Mouse (Mus musculus) ES-E14 (cell line): ENCODE data around the gene Sec62. TPM values are rescaled to one million over a fixed set of nuclear protein-coding genes. Genes with fewer than 3 reads are reported as not detected.

ENCODE experiments used
- DNase-seq: peaks from one replicate; pipeline ENCODE4 v3.0.0-alpha.2; 2013; ENCODE audit warnings: low read depth, low spot score
- H3K27ac ChIP-seq: 2 replicates; pipeline ENCODE4 v1.5.1; 2012; ENCODE audit warnings: low read depth, mild to moderate bottlenecking, low read length, moderate library complexity, mixed read lengths; ENCODE audit not compliant: poor library complexity, insufficient read depth, severe bottlenecking
- H3K36me3 ChIP-seq: 2 replicates; pipeline ENCODE4 v1.6.1; 2012; ENCODE audit warnings: mild to moderate bottlenecking, low read length, moderate library complexity, mixed read lengths; ENCODE audit not compliant: control insufficient read depth, poor library complexity, insufficient read depth, severe bottlenecking
- H3K4me1 ChIP-seq, 2 experiments: fragments of 150-350 bp in 1 of 2; sonication (generic) in 1 of 2; 2 replicates each; pipeline ENCODE4 v1.6.1; 2012; ENCODE audit warnings: low read length in 2 of 2, mild to moderate bottlenecking in 1 of 2, mixed read lengths in 1 of 2; ENCODE audit not compliant: control insufficient read depth in 2 of 2, insufficient read depth in 2 of 2, poor library complexity in 1 of 2
- H3K4me3 ChIP-seq, 2 experiments: fragments of 150-350 bp in 1 of 2; sonication (generic) in 1 of 2; 2 replicates each; pipeline ENCODE4 v1.5.1; 2012; ENCODE audit warnings: low read length in 2 of 2, low read depth in 1 of 2, mild to moderate bottlenecking in 1 of 2, mixed read lengths in 1 of 2; ENCODE audit not compliant: insufficient read depth in 1 of 2, poor library complexity in 1 of 2, severe bottlenecking in 1 of 2
- H3K9ac ChIP-seq: 2 replicates; pipeline ENCODE4 v1.6.1; 2012; ENCODE audit warnings: low read depth, mild to moderate bottlenecking, low read length, mixed read lengths; ENCODE audit not compliant: poor library complexity, insufficient read depth, severe bottlenecking
- H3K9me3 ChIP-seq: fragments of 150-350 bp; sonication (generic); 2 replicates; pipeline ENCODE4 v1.6.1; 2012; ENCODE audit warnings: low read depth, mild to moderate bottlenecking, low read length; ENCODE audit not compliant: control insufficient read depth, insufficient read depth
- CHD2 ChIP-seq: IDR thresholded peaks from 2 replicates; pipeline ENCODE4 v1.6.1; 2014; ENCODE audit warnings: mild to moderate bottlenecking, low read depth, low read length, inconsistent platforms
- HCFC1 ChIP-seq: IDR thresholded peaks from 2 replicates; pipeline ENCODE4 v1.6.1; 2012; ENCODE audit warnings: low read length, inconsistent platforms, borderline replicate concordance; ENCODE audit not compliant: insufficient read depth
- MAFK ChIP-seq: IDR thresholded peaks from 2 replicates; pipeline ENCODE4 v1.6.1; 2014; ENCODE audit warnings: mild to moderate bottlenecking, low read depth, low read length, inconsistent platforms; ENCODE audit not compliant: insufficient read depth
- ZC3H11A ChIP-seq: IDR thresholded peaks from 2 replicates; pipeline ENCODE4 v1.6.1; 2012; ENCODE audit warnings: low read depth, mild to moderate bottlenecking, inconsistent platforms, low read length, borderline replicate concordance
- ZNF384 ChIP-seq: IDR thresholded peaks from 2 replicates; pipeline ENCODE4 v1.6.1; 2012; ENCODE audit warnings: low read depth, low read length, inconsistent platforms
- in situ Hi-C, 2 experiments: fragments of 600-800 bp; cut with MboI; formaldehyde crosslinking; loops; one replicate each; pipeline ENCODE4 v1.15.1; 2025; ENCODE audit warnings: low sequenced_read_pairs in 2 of 2, inconsistent platforms in 1 of 2; ENCODE audit not compliant: unreplicated experiment in 2 of 2
- total RNA-seq: library from RNA; depleted of rRNA; stranded (reverse); fragments of 300-350 nt; gene quantifications from 2 replicates; pipeline ENCODE4 v1.2.3, GENCODE M21; 2012; rRNA removed

The Sec62 gene
- total RNA-seq = 69.2 and 75.7 TPM in 2 replicates

DNA sequence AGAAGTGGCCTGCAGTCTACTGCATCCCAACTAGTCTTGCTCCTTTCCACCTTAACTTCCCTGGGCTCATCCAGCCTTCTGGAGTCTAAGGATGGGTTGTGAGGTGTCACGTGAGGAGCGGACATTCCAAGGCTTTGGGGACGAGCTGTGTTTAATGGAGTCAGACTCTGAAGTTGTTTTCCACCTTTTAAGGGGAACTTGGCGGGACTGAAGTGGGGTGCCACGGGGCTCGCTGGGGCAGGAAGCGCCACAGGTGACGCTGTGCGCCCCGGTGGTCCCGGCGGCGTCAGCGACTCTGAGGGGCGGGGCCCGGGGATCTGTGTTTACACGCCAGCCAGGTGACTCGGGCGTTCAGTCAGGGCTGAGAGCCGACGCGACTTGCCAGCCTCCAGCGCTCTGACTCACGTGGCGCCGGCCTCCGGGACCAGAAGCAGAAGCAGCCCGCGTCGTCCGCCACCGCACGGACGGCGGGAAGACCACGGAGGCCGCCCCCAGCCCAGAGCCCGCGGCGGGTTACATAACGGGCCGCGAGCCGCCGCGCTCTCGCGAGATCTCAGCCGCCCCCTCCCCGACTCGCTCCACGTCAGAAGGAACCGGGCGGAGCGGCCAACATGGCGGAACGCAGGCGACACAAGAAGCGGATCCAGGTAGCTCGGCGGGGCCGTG, at the start of gene Sec62:
TSS of gene Sec62 (plus strand) at position 139 of the 666 bp plus-strand sequence.
- Histone ChIP-seq H3K27ac (peak within 1 kb of the TSS; percentile 94), H3K9me3 (no peaks in the 10 kb centered on the region), H3K4me1 (peaks cover 0 to 9% of the 10 kb centered on the region in 2 experiments; a peak in 1 of 4 replicates), H3K4me3 (peak within 1 kb of the TSS; percentile 85 to 96), H3K36me3 (no peaks in the 10 kb centered on the region), H3K9ac (peak within 1 kb of the TSS; percentile 98)
- TF ChIP-seq MAFK = no peak
- 0 out of 2 replicates have a peak, but pooled peaks have one; percentile 62 for TF ChIP-seq HCFC1
- TF ChIP-seq CHD2 = peak; percentile 96
- TF ChIP-seq ZC3H11A = no peak
- in situ Hi-C loops = no loop called here
- DNase-seq = peak; percentile 80

DNA sequence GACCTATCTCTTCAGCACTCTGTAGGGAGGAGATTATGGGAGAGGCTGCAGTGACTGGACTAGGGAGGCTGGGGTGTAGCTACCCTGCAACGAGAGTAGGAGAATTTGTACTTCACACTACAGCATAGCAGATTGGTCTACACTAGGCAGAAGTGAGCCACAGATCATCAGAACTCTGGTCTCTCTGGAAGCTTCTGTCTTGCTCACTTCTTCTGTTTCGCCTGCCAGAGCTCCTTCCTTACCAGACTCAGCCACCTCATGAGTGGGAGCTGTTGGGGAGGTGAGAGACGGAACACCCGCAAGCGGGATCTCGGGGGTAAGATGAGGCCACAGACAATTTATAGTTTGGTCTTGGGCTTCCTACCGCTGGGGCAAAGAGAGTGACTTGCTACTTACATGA, 49.8 kb upstream of the Sec62 start:
- no peak for DNase-seq
- in situ Hi-C loops = no loop called here
- Histone ChIP-seq H3K9me3 (no peaks in the 10 kb centered on the region), H3K4me1 (no peaks in the 10 kb centered on the region), H3K4me3 (no peak overlapping the region), H3K9ac (no peak overlapping the region), H3K27ac (no peak overlapping the region), H3K36me3 (no peaks in the 10 kb centered on the region)
- TF ChIP-seq ZNF384 (no peak), CHD2 (no peak), MAFK (no peak), HCFC1 (no peak), ZC3H11A (no peak)

DNA sequence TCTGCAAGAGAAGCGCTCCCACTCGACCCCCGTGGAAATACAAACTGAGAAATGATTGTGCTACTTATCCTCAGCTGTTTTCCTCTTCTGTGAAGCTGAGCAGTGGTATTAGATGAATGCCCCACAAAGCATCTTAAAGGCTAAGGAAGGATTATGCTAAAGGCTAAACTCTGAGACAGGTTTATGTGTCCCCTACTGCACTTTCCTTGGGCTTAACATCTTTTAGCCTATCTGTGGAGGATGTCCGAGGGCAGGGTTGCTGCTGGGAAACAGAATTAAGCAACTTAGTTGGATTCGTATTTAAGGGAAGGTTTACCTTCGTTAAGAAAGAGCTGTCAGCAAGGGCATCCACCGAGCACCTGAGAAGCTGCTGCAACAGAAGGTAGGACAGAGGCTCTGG, 46.7 kb upstream of the Sec62 start, which contains the start of gene Samd7:
TSS of gene Samd7 (plus strand) at position 288 of the 400 bp plus-strand sequence.
- TF ChIP-seq CHD2 (no peak), HCFC1 (no peak), MAFK (no peak), ZC3H11A (no peak), ZNF384 (no peak)
- Histone ChIP-seq H3K4me1 (no peaks in the 10 kb centered on the region), H3K9me3 (no peaks in the 10 kb centered on the region), H3K9ac (no peak within 1 kb of the TSS), H3K4me3 (no peak within 1 kb of the TSS), H3K36me3 (no peaks in the 10 kb centered on the region), H3K27ac (no peak within 1 kb of the TSS; the same call in 1 of the 2 replicates)
- in situ Hi-C loops = no loop called here
- DNase-seq = no peak

DNA sequence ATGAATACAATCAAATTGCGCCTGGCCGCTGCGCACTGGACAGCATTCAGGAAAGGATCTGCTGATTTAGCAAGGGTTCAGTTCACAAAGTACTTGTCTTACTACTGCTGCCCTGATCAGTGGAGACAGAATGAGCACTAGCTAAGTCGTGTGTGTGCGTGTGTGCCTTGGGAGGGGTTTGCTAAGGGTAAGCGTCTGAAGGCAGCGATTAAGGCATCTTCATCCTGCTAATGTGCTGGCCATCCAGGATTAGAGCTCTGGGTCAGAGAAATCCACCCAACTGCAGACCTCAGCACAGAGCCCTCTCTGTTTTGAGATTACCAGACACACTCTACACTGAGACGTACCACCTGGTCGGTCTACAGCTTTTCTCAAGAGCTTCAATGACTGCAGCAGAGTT, 44.4 kb upstream of the Sec62 start:
- DNase-seq = no peak
- no peak overlapping the region for H3K9ac ChIP-seq
- in situ Hi-C loops = no loop called here
- H3K4me3 ChIP-seq = no peak overlapping the region
- no peaks in the 10 kb centered on the region for H3K36me3 ChIP-seq
- TF ChIP-seq HCFC1 (no peak), ZNF384 (no peak), CHD2 (no peak), ZC3H11A (no peak), MAFK (no peak)
- H3K9me3 ChIP-seq = no peaks in the 10 kb centered on the region
- no peaks in the 10 kb centered on the region for H3K4me1 ChIP-seq
- H3K27ac ChIP-seq = no peak overlapping the region

DNA sequence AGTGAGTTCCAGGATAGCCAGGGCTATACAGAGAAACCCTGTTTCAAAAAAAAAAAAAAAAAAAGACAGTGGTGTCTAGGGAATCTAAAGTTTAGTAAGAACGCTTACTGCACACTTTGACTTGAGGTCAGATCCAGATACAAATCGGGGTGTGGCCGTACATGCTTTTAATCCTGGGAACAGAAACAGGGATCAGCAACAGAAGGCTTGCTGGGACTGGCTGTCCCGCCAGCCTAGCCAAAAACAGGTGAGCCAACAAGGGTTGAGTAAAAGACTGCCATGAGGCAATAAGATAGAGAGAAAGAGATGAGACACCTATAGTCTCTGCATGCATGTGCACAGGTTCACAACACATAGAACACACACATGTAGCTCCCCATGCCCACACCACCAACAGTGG, 38.0 kb upstream of the Sec62 start:
- no peaks in the 10 kb centered on the region for H3K4me1 ChIP-seq
- no peak overlapping the region for H3K27ac ChIP-seq
- no peaks in the 10 kb centered on the region for H3K36me3 ChIP-seq
- H3K9me3 ChIP-seq = no peaks in the 10 kb centered on the region
- in situ Hi-C loops = no loop called here
- H3K9ac ChIP-seq = no peak overlapping the region
- no peak for TF ChIP-seq HCFC1
- TF ChIP-seq ZNF384 = no peak
- TF ChIP-seq ZC3H11A = no peak
- no peak for TF ChIP-seq MAFK
- TF ChIP-seq CHD2 = no peak
- DNase-seq = no peak
- H3K4me3 ChIP-seq = no peak overlapping the region
